In the genomic region with DNA sequence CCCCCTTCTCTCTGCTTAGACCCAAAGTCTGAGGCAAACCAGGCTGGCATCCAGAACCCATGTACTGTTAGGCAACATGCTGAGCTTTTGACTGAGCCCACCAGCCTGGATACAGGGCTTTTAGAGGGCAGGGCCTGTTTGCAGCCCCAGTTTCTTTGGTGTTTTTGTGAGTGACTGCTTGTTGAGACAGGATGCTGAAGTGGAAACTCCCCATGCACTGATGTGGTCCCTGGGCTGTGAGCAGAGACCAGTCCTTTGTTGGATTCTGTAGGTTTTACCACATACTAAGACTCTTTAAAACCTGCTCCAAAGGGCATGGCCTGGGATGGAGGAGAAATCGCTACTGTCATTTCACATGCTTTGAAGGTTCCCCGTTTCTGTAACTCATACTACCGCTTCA, we compare ENCODE assay signal across 15 mouse cellular contexts. TPM values are rescaled to one million over a fixed set of nuclear protein-coding genes. Genes with fewer than 3 reads are reported as not detected.
DNase-seq lines count a peak whose midpoint lies in the region.
"Had no signal": no experiment of that assay in that cellular context is flagged by ENCODE, and none has a peak within 500 bp of the region (broad histone marks: within the 10 kb centered on the region; RNA-seq: fewer than 3 reads in every experiment).

No protein-coding gene starts in this region.

- intact Hi-C loops in heart, postnatal 36 days (cut with DNase I), result loop anchor here (5.0 kb wide), 1 partner anchor 167 kb away; the partner anchor contains the start of gene Selenom

- DNase-seq in heart, adult 11 months, result peak; percentile 91
- no peak for DNase-seq in heart, postnatal 36 days
- peak; percentile 32 for DNase-seq in thymus, postnatal 4 days
- DNase-seq in thymus, postnatal 25 days, result no peak
- peak; percentile 88 for DNase-seq in T-cell, adult 2 months (ENCODE audit: low spot score)
- DNase-seq in naive thymus-derived CD4-positive, alpha-beta T cell, adult 2 months (ENCODE audit: low read depth), result peak; percentile 84
- DNase-seq in kidney, adult 18-20 months, result no peak
- DNase-seq in layer of hippocampus, adult 11-12 months (ENCODE audit: low spot score), result no peak
- DNase-seq: adrenal gland, postnatal 10 days; cerebellum, adult 11 months; cerebellum, adult 8-10 months; cerebellum, postnatal 25 days; gastrocnemius, postnatal 36 days; heart, adult 18-20 months; heart, postnatal 14 days had no signal

RNA-seq across cellular contexts. Expression of gene Pik3ip1, which starts 14.7 kb away (rescaled TPM):
- total RNA-seq in heart, postnatal 36 days (2021), result 10 to 100 TPM; 49.4 to 66.2 TPM

RNA-seq across cellular contexts. Expression of gene Patz1, which starts 56.2 kb away (rescaled TPM):
- total RNA-seq in heart, postnatal 36 days (2021), result 10 to 100 TPM; 24.9 to 31.0 TPM

Comparison
In these comparisons a context has a peak if more than half of its experiments do, and no peak if none do; other contexts are left out.
1. DNase-seq: peak in heart, adult 11 months (single experiment), thymus, postnatal 4 days (single experiment), T-cell, adult 2 months (single experiment) and naive thymus-derived CD4-positive, alpha-beta T cell, adult 2 months (single experiment); none in heart, postnatal 36 days (0 of 2), thymus, postnatal 25 days (single experiment), kidney, adult 18-20 months (single experiment) and layer of hippocampus, adult 11-12 months (single experiment).